21 mouse cellular contexts compared by ENCODE assay signal in the genomic region with DNA sequence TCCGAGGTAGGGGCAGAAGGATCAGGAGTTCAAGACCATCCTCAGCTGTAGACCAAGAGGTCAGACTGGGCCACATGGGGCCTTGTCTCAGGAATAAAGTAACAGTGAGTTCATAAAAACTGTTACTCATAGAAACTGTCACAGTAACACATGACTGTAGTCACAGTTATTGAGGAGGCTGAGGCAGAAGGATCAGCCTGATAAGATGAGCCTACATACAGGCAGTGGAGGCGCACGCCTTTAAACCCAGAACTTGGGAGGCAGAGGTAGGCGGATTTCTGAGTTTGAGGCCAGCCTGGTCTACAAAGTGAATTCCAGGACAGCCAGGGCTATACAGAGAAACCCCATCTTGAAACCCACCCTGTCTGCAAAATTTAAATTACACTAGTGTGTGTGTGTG. TPM values are rescaled to one million over a fixed set of nuclear protein-coding genes. Genes with fewer than 3 reads are reported as not detected.
DNase-seq lines count a peak whose midpoint lies in the region; ATAC-seq and TF ChIP-seq lines count a peak whose summit lies in the region.
"Had no signal": no experiment of that assay in that cellular context is flagged by ENCODE, and none has a peak within 500 bp of the region (broad histone marks: within the 10 kb centered on the region; RNA-seq: fewer than 3 reads in every experiment).

No protein-coding gene starts in this region.

- H3K4me2 ChIP-seq in forebrain, embryonic 15.5 days (replicated peaks), result no peak overlapping the region
- H3K4me2 ChIP-seq in forebrain, embryonic 11.5 days (ENCODE audit: low read depth, low read length, severe bottlenecking), result no peak overlapping the region
- peak overlapping the region; percentile 34 for H3K4me2 ChIP-seq in liver, embryonic 15.5 days
- H3K4me2 ChIP-seq in myocyte (ENCODE audit: low read depth), result peak overlapping the region; percentile 79
- H3K4me2 ChIP-seq in hindbrain, embryonic 16.5 days (ENCODE audit: low read length), result no peak overlapping the region
- H3K4me2 ChIP-seq: forebrain, embryonic 13.5 days; heart, embryonic 12.5 days; hindbrain, embryonic 12.5 days; midbrain, embryonic 12.5 days had no signal

- 95% methylated on average over 4 of the region's 4 CpGs for WGBS in forebrain, embryonic 15.5 days
- WGBS in forebrain, embryonic 11.5 days, result 91% methylated on average over 4 of the region's 4 CpGs
- WGBS in liver, embryonic 15.5 days (ENCODE audit: insufficient replicate concordance), result 42% methylated on average over 4 of the region's 4 CpGs
- WGBS in hindbrain, embryonic 16.5 days, result 96% methylated on average over 4 of the region's 4 CpGs

- H3K27me3 ChIP-seq in forebrain, embryonic 15.5 days, result no peaks in the 10 kb centered on the region
- no peaks in the 10 kb centered on the region for H3K27me3 ChIP-seq in forebrain, embryonic 11.5 days (ENCODE audit: control insufficient read depth, insufficient read depth, low read length)
- no peaks in the 10 kb centered on the region for H3K27me3 ChIP-seq in liver, embryonic 15.5 days
- H3K27me3 ChIP-seq in myocyte (ENCODE audit: control insufficient read depth, insufficient read depth, insufficient read length), result no peaks in the 10 kb centered on the region
- H3K27me3 ChIP-seq in hindbrain, embryonic 16.5 days (replicated peaks; ENCODE audit: control insufficient read depth, insufficient read depth, low read length), result no peaks in the 10 kb centered on the region
- H3K27me3 ChIP-seq: forebrain, embryonic 13.5 days; heart, embryonic 12.5 days; hindbrain, embryonic 12.5 days; midbrain, embryonic 12.5 days; Patski had no signal

- no peak for ATAC-seq in forebrain, embryonic 15.5 days (replicated peaks)
- ATAC-seq in forebrain, embryonic 11.5 days (replicated peaks; ENCODE audit: low FRiP score), result no peak
- peak; percentile 50; the same call in 1 of the 2 replicates for ATAC-seq in erythroid progenitor cell, adult 5-6 weeks (replicated peaks; ENCODE audit: low FRiP score, poor library complexity, severe bottlenecking)
- ATAC-seq in liver, embryonic 15.5 days (ENCODE audit: insufficient read depth), result no peak
- no peak for ATAC-seq in hindbrain, embryonic 16.5 days
- ATAC-seq: forebrain, embryonic 13.5 days; lung, postnatal 0 days; Patski had no signal

- no peaks in the 10 kb centered on the region; the same call in 1 of the 2 replicates for H3K36me3 ChIP-seq in forebrain, embryonic 15.5 days
- no peaks in the 10 kb centered on the region for H3K36me3 ChIP-seq in forebrain, embryonic 11.5 days (ENCODE audit: control insufficient read depth, insufficient read depth, low read length)
- peaks cover 21% of the 10 kb centered on the region for H3K36me3 ChIP-seq in liver, embryonic 15.5 days (replicated peaks)
- peaks cover 2% of the 10 kb centered on the region for H3K36me3 ChIP-seq in myocyte (ENCODE audit: control insufficient read depth, insufficient read depth)
- H3K36me3 ChIP-seq in hindbrain, embryonic 16.5 days (ENCODE audit: control insufficient read depth, insufficient read depth, low read length), result no peaks in the 10 kb centered on the region

- H3K4me1 ChIP-seq in forebrain, embryonic 15.5 days, result peaks cover 33% of the 10 kb centered on the region
- peaks cover 3% of the 10 kb centered on the region; the same call in 1 of the 2 replicates for H3K4me1 ChIP-seq in forebrain, embryonic 11.5 days (replicated peaks; ENCODE audit: control insufficient read depth, insufficient read depth, low read length)
- H3K4me1 ChIP-seq in liver, embryonic 15.5 days (replicated peaks), result peaks cover 66% of the 10 kb centered on the region
- H3K4me1 ChIP-seq in hindbrain, embryonic 16.5 days (ENCODE audit: control insufficient read depth, insufficient read depth, low read depth, low read length), result peaks cover 16% of the 10 kb centered on the region

- H3K4me3 ChIP-seq in forebrain, embryonic 15.5 days, result no peak overlapping the region
- H3K4me3 ChIP-seq in forebrain, embryonic 11.5 days (ENCODE audit: low read depth, low read length), result no peak overlapping the region
- no peak overlapping the region for H3K4me3 ChIP-seq in liver, embryonic 15.5 days (replicated peaks)
- H3K4me3 ChIP-seq in myocyte, result no peak overlapping the region
- H3K4me3 ChIP-seq in hindbrain, embryonic 16.5 days (ENCODE audit: low read length), result no peak overlapping the region
- H3K4me3 ChIP-seq: embryonic facial prominence, embryonic 10.5 days; forebrain, embryonic 13.5 days; heart, embryonic 12.5 days; hindbrain, embryonic 12.5 days; limb, embryonic 10.5 days; midbrain, embryonic 12.5 days had no signal

- peak overlapping the region; percentile 79; the same call in 1 of the 2 replicates for H3K27ac ChIP-seq in forebrain, embryonic 15.5 days (replicated peaks)
- H3K27ac ChIP-seq in forebrain, embryonic 11.5 days (ENCODE audit: low read depth, low read length), result no peak overlapping the region
- H3K27ac ChIP-seq in liver, embryonic 15.5 days (replicated peaks), result peak overlapping the region; percentile 66
- no peak overlapping the region for H3K27ac ChIP-seq in hindbrain, embryonic 16.5 days (ENCODE audit: low read depth, low read length)
- H3K27ac ChIP-seq: embryonic facial prominence, embryonic 10.5 days; hindbrain, embryonic 12.5 days; kidney, postnatal 0 days; limb, embryonic 10.5 days; midbrain, embryonic 12.5 days had no signal

- no peak for DNase-seq in forebrain, embryonic 11.5 days (ENCODE audit: low spot score)
- DNase-seq in frontal cortex, adult 2 months (ENCODE audit: extremely low spot score in 1 of 2, low spot score in 1 of 2), result no peak
- DNase-seq in urinary bladder, postnatal 25 days (ENCODE audit: low spot score), result no peak
- DNase-seq: adrenal gland, adult 2 months; cerebellum, adult 9-11 months; heart, postnatal 10 days; kidney, adult 18-20 months had no signal

- H3K79me2 ChIP-seq in myocyte (ENCODE audit: control insufficient read depth, insufficient read depth), result peaks cover 79% of the 10 kb centered on the region

- no peaks in the 10 kb centered on the region for H3K9me3 ChIP-seq in forebrain, embryonic 15.5 days
- no peaks in the 10 kb centered on the region for H3K9me3 ChIP-seq in forebrain, embryonic 11.5 days (ENCODE audit: control insufficient read depth, low read length)
- H3K9me3 ChIP-seq in liver, embryonic 15.5 days (replicated peaks), result no peaks in the 10 kb centered on the region
- H3K9me3 ChIP-seq in hindbrain, embryonic 16.5 days (ENCODE audit: control insufficient read depth, low read length), result no peaks in the 10 kb centered on the region
- H3K9me3 ChIP-seq: embryonic facial prominence, embryonic 10.5 days; forebrain, embryonic 13.5 days; heart, embryonic 12.5 days; hindbrain, embryonic 12.5 days; limb, embryonic 10.5 days; midbrain, embryonic 12.5 days had no signal

- no peak for TF ChIP-seq POLR2A in myocyte (IDR thresholded peaks at IDR 0.05; ENCODE audit: insufficient read length, low read depth)

- H3ac ChIP-seq in myocyte (ENCODE audit: control insufficient read depth, insufficient read length), result no peak overlapping the region

- H3K9ac ChIP-seq in forebrain, embryonic 15.5 days (replicated peaks), result no peak overlapping the region
- no peak overlapping the region for H3K9ac ChIP-seq in forebrain, embryonic 11.5 days (ENCODE audit: low read length)
- no peak overlapping the region for H3K9ac ChIP-seq in liver, embryonic 15.5 days
- H3K9ac ChIP-seq in hindbrain, embryonic 16.5 days (ENCODE audit: low read depth, low read length), result no peak overlapping the region
- H3K9ac ChIP-seq: forebrain, embryonic 13.5 days; heart, embryonic 12.5 days; hindbrain, embryonic 12.5 days; midbrain, embryonic 12.5 days had no signal

RNA-seq across cellular contexts. Expression of a gene that starts 6.3 kb away (rescaled TPM):
- 109 TPM in 2 replicates for polyA plus RNA-seq in forebrain, embryonic 15.5 days (2015; fragmentation: Nextera tagmentation; extraction: Ambion mirVana)
- polyA plus RNA-seq in forebrain, embryonic 11.5 days (2014; fragmentation: Nextera tagmentation; extraction: Ambion mirVana), result 140 TPM in 2 replicates
- total RNA-seq in erythroid progenitor cell, adult 5-6 weeks (2015; ENCODE audit: low replicate concordance), result 67.1 and 84.0 TPM in 2 replicates
- total RNA-seq in erythroid progenitor cell, adult 5-6 weeks (2017; ENCODE audit: low replicate concordance), result 81.5 and 97.5 TPM in 2 replicates
- 62.7 and 64.8 TPM in 2 replicates for polyA plus RNA-seq in liver, embryonic 15.5 days (2015; fragmentation: Nextera tagmentation; extraction: Ambion mirVana)
- 82.9 TPM for polyA plus RNA-seq in myocyte (2012; fragmentation: generic; extraction: Trizol)
- 89.1 and 93.5 TPM in 2 replicates for polyA plus RNA-seq in frontal cortex, adult 2 months (2012; rRNA removed)
- polyA plus RNA-seq in hindbrain, embryonic 16.5 days (2015; fragmentation: Nextera tagmentation; extraction: Ambion mirVana), result 73.5 and 77.2 TPM in 2 replicates

RNA-seq across cellular contexts. Expression of a gene that starts 6.3 kb away (rescaled TPM):
- polyA plus RNA-seq in forebrain, embryonic 15.5 days (2015; fragmentation: Nextera tagmentation; extraction: Ambion mirVana), result 87.5 and 89.0 TPM in 2 replicates
- 149 and 161 TPM in 2 replicates for polyA plus RNA-seq in forebrain, embryonic 11.5 days (2014; fragmentation: Nextera tagmentation; extraction: Ambion mirVana)
- total RNA-seq in erythroid progenitor cell, adult 5-6 weeks (2015; ENCODE audit: low replicate concordance), result 84.3 and 120 TPM in 2 replicates
- total RNA-seq in erythroid progenitor cell, adult 5-6 weeks (2017; ENCODE audit: low replicate concordance), result 36.8 and 53.8 TPM in 2 replicates
- 117 and 132 TPM in 2 replicates for polyA plus RNA-seq in liver, embryonic 15.5 days (2015; fragmentation: Nextera tagmentation; extraction: Ambion mirVana)
- polyA plus RNA-seq in myocyte (2012; fragmentation: generic; extraction: Trizol), result 42.4 TPM
- 29.4 and 31.7 TPM in 2 replicates for polyA plus RNA-seq in frontal cortex, adult 2 months (2012; rRNA removed)
- polyA plus RNA-seq in hindbrain, embryonic 16.5 days (2015; fragmentation: Nextera tagmentation; extraction: Ambion mirVana), result 64.0 and 69.2 TPM in 2 replicates

RNA-seq across cellular contexts. Expression of a gene that starts 37.9 kb away (rescaled TPM):
- 1.4 and 1.8 TPM in 2 replicates for polyA plus RNA-seq in forebrain, embryonic 15.5 days (2015; fragmentation: Nextera tagmentation; extraction: Ambion mirVana)
- polyA plus RNA-seq in forebrain, embryonic 11.5 days (2014; fragmentation: Nextera tagmentation; extraction: Ambion mirVana), result 8.7 and 9.0 TPM in 2 replicates
- total RNA-seq in erythroid progenitor cell, adult 5-6 weeks (2015; ENCODE audit: low replicate concordance), result 19.8 and 31.0 TPM in 2 replicates
- total RNA-seq in erythroid progenitor cell, adult 5-6 weeks (2017; ENCODE audit: low replicate concordance), result 25.5 and 51.6 TPM in 2 replicates
- polyA plus RNA-seq in liver, embryonic 15.5 days (2015; fragmentation: Nextera tagmentation; extraction: Ambion mirVana), result 31.9 and 33.9 TPM in 2 replicates
- 51.3 TPM for polyA plus RNA-seq in myocyte (2012; fragmentation: generic; extraction: Trizol)
- polyA plus RNA-seq in frontal cortex, adult 2 months (2012; rRNA removed), result 2.1 and 3.8 TPM in 2 replicates
- 0.79 and 0.94 TPM in 2 replicates for polyA plus RNA-seq in hindbrain, embryonic 16.5 days (2015; fragmentation: Nextera tagmentation; extraction: Ambion mirVana)

RNA-seq across cellular contexts. Expression of a gene that starts 50.6 kb away (rescaled TPM):
- polyA plus RNA-seq in forebrain, embryonic 15.5 days (2015; fragmentation: Nextera tagmentation; extraction: Ambion mirVana), result 5.2 and 6.2 TPM in 2 replicates
- 1.6 and 2.7 TPM in 2 replicates for polyA plus RNA-seq in forebrain, embryonic 11.5 days (2014; fragmentation: Nextera tagmentation; extraction: Ambion mirVana)
- 179 and 188 TPM in 2 replicates for total RNA-seq in erythroid progenitor cell, adult 5-6 weeks (2015; ENCODE audit: low replicate concordance)
- 123 and 145 TPM in 2 replicates for total RNA-seq in erythroid progenitor cell, adult 5-6 weeks (2017; ENCODE audit: low replicate concordance)
- polyA plus RNA-seq in liver, embryonic 15.5 days (2015; fragmentation: Nextera tagmentation; extraction: Ambion mirVana), result 34.9 and 36.4 TPM in 2 replicates
- 1.8 TPM for polyA plus RNA-seq in myocyte (2012; fragmentation: generic; extraction: Trizol)
- polyA plus RNA-seq in frontal cortex, adult 2 months (2012; rRNA removed), result 6.2 TPM in 2 replicates
- 12.9 and 14.7 TPM in 2 replicates for polyA plus RNA-seq in hindbrain, embryonic 16.5 days (2015; fragmentation: Nextera tagmentation; extraction: Ambion mirVana)

Comparison
In these comparisons a context has a peak if more than half of its experiments do, and no peak if none do; other contexts are left out.
1. H3K27ac ChIP-seq: peak in forebrain, embryonic 15.5 days (single experiment) and liver, embryonic 15.5 days (single experiment); none in forebrain, embryonic 11.5 days (single experiment) and hindbrain, embryonic 16.5 days (single experiment).
2. H3K4me2 ChIP-seq: peak in liver, embryonic 15.5 days (single experiment) and myocyte (single experiment); none in forebrain, embryonic 15.5 days (single experiment), forebrain, embryonic 11.5 days (single experiment) and hindbrain, embryonic 16.5 days (single experiment).